Mouse (Mus musculus) hindbrain, embryonic 14.5 days (tissue): ENCODE measurements around the gene Herc6. TPM values are rescaled to one million over a fixed set of nuclear protein-coding genes. Genes with fewer than 3 reads are reported as not detected.

Experiments used
- ATAC-seq: fragments of 200-750 bp; cut with Nextera tagmentation; 2 replicates; pipeline ENCODE4 v1.8.0; 2017; ENCODE audit warnings: moderate number of reproducible peaks, mild to moderate bottlenecking, moderate TSS enrichment, moderate library complexity; ENCODE audit not compliant: low FRiP score
- DNase-seq: peaks from one replicate; pipeline ENCODE4 v3.0.0-alpha.2; 2015; ENCODE audit warnings: low spot score
- H3K27ac ChIP-seq: fragments of 300-500 bp; sonication (generic); 2 replicates; pipeline ENCODE4 v1.5.1; 2014; ENCODE audit warnings: mild to moderate bottlenecking, moderate library complexity
- H3K27me3 ChIP-seq: fragments of 300-500 bp; sonication (generic); 2 replicates; pipeline ENCODE4 v1.6.1; 2014; ENCODE audit warnings: mild to moderate bottlenecking, low read length, mixed read lengths; ENCODE audit not compliant: control insufficient read depth, insufficient read depth
- H3K36me3 ChIP-seq: fragments of 300-500 bp; sonication (generic); replicated peaks from 2 replicates; pipeline ENCODE4 v1.6.1; 2014; ENCODE audit not compliant: control insufficient read depth, insufficient read depth
- H3K4me1 ChIP-seq: fragments of 300-500 bp; sonication (generic); replicated peaks from 2 replicates; pipeline ENCODE4 v1.6.1; 2014; ENCODE audit warnings: antibody characterized with exemption, low read length, mixed read lengths; ENCODE audit not compliant: control insufficient read depth, insufficient read depth
- H3K4me2 ChIP-seq: fragments of 300-500 bp; sonication (generic); replicated peaks from 2 replicates; pipeline ENCODE4 v1.6.1; 2014; ENCODE audit warnings: mild to moderate bottlenecking, moderate library complexity
- H3K4me3 ChIP-seq: fragments of 300-500 bp; sonication (generic); replicated peaks from 2 replicates; pipeline ENCODE4 v1.5.1; 2014; ENCODE audit warnings: mild to moderate bottlenecking, low read length
- H3K9ac ChIP-seq: fragments of 300-500 bp; sonication (generic); 2 replicates; pipeline ENCODE4 v1.6.1; 2014
- H3K9me3 ChIP-seq: fragments of 300-500 bp; sonication (generic); 2 replicates; pipeline ENCODE4 v1.6.1; 2016; ENCODE audit warnings: low read length; ENCODE audit not compliant: control insufficient read depth
- WGBS: fragments of 180-500 bp; shearing (Covaris S2); extraction: QIAGEN DNeasy Blood & Tissue Kit; methylation state at CpG from one replicate; pipeline ENCODE4 v1.1.7; 2014; 5-methylcytosine and 5-hydroxymethylcytosine counted together
- polyA plus RNA-seq: library from polyadenylated mRNA; unstranded; fragments of >200 nt; fragmentation: Nextera tagmentation; extraction: Ambion mirVana; gene quantifications from 2 replicates; pipeline ENCODE4 v1.2.1, GENCODE M21; 2014

Herc6 gene
- polyA plus RNA-seq = 0.64 and 0.78 TPM in 2 replicates

DNA sequence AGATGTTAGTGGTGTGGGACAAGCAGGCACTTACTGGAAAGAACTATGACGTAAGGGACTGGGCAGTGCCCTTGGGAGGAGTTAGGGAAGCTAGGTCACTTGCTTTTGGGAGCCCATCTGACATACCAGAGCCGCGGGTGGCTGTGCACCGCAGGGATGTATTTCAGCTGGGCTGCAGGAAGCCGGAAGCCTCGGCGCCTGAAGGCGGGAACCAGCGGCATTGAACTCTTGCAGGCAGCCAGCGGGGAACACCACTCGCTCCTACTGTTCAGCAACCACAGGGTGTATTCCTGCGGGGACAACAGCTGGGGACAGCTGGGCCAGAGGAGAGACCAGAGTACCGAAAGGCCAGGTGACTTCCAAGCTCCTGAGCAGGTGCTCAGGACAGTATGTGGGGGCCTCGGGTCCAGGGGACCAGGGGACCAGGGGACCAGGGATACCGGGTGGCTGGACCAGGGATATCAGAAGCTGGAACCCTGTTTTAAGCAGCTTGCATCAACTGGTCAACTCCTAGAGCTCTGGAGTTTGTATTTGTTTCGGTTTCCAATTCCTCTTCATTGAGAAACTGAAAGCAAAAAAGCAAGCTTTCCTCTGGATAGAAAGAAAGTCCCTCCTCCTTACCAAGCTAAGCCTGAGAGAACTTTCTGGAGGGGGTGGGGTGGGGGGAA, at the start of gene Herc6:
Herc6 (plus strand) TSS at position 120 of the 668 bp plus-strand sequence.
- H3K9me3 ChIP-seq = no peaks in the 10 kb centered on the region
- 5% methylated on average over 16 of the region's 16 CpGs for WGBS
- peak within 1 kb of the TSS; percentile 64 for H3K4me2 ChIP-seq
- H3K4me3 ChIP-seq = peak within 1 kb of the TSS; percentile 31
- no peaks in the 10 kb centered on the region for H3K27me3 ChIP-seq
- no peaks in the 10 kb centered on the region for H3K36me3 ChIP-seq
- DNase-seq (no peak), ATAC-seq (peak; percentile 65; the same call in 1 of the 2 replicates)
- peak within 1 kb of the TSS; percentile 49 for H3K9ac ChIP-seq
- peaks cover 5% of the 10 kb centered on the region; the same call in 1 of the 2 replicates for H3K4me1 ChIP-seq
- no peak within 1 kb of the TSS for H3K27ac ChIP-seq

DNA sequence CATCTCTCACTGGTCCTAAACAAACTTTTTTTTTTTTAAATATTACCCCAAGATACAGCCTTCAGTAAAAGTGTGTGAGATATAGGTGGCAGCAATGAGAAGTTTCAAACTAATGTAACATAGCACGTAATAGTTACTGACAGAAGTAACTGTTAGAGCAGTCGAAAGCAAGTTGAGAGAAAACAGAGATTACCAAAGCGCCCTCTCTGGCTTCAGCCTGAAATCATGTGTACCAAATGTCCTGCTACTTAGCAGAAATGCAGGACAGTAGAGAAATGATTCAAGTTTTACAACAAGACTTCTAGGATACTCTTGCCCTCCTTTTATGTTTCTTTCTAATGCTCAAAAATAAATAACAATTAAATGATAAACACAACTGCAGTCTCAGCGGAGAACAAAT, 49.8 kb upstream of the Herc6 start:
- no peak overlapping the region for H3K4me3 ChIP-seq
- H3K36me3 ChIP-seq = no peaks in the 10 kb centered on the region
- H3K9me3 ChIP-seq = no peaks in the 10 kb centered on the region
- peaks cover 13% of the 10 kb centered on the region; the same call in 1 of the 2 replicates for H3K4me1 ChIP-seq
- no peak for ATAC-seq
- WGBS = 86% methylated on average over 4 of the region's 4 CpGs
- H3K9ac ChIP-seq = no peak overlapping the region
- no peak overlapping the region for H3K27ac ChIP-seq
- H3K27me3 ChIP-seq = no peaks in the 10 kb centered on the region
- H3K4me2 ChIP-seq = no peak overlapping the region
- no peak for DNase-seq

DNA sequence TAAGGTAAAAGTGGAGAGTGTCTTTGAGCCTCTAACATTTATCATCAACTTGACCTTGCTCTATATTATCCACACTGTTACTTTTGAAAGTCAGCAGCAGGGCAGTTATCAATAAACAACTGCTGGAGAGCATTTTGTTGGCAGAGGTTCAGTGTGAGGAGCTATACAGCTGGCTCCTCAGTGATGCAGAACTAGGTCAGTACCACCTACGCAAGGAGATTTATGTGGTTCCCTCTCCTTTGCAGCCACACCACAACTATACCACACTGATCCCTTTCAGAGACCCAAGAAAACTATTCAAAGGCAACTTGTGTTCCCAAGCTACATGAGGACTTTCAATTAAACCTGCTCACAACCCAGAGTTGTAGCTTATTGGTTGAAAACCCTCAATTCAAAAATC, 49.4 kb upstream of the Herc6 start:
- H3K4me2 ChIP-seq = no peak overlapping the region
- WGBS = 90% methylated on average over 1 of the region's 1 CpGs
- H3K4me1 ChIP-seq = peaks cover 13% of the 10 kb centered on the region; the same call in 1 of the 2 replicates
- H3K4me3 ChIP-seq = no peak overlapping the region
- no peak for ATAC-seq
- no peaks in the 10 kb centered on the region for H3K9me3 ChIP-seq
- no peak overlapping the region for H3K27ac ChIP-seq
- H3K27me3 ChIP-seq = no peaks in the 10 kb centered on the region
- H3K36me3 ChIP-seq = no peaks in the 10 kb centered on the region
- no peak overlapping the region for H3K9ac ChIP-seq
- no peak for DNase-seq

DNA sequence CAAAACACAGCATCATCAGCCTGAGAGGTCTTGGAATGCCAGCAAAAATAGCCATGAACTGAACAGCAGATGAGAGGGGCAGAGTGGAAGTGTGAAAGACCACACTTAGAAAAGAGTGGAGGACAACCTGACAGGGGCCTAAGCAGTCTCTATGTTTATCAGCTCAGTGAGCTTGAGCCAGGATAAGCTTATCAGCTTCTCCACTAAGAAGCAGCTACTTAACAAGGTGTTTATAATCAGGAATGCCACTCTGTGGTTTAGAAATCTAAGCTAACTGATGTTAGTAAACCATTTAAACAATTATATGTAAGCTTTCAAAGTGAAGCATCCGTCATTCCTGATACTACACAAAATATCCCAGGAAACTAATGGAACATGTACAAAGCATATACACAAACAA, 48.8 kb upstream of the Herc6 start:
- Histone ChIP-seq H3K4me1 (peaks cover 13% of the 10 kb centered on the region; the same call in 1 of the 2 replicates), H3K9me3 (no peaks in the 10 kb centered on the region), H3K27me3 (no peaks in the 10 kb centered on the region), H3K27ac (no peak overlapping the region), H3K4me3 (no peak overlapping the region), H3K9ac (no peak overlapping the region), H3K36me3 (no peaks in the 10 kb centered on the region), H3K4me2 (no peak overlapping the region)
- DNase-seq (no peak), ATAC-seq (no peak)
- WGBS = 98% methylated on average over 1 of the region's 1 CpGs

DNA sequence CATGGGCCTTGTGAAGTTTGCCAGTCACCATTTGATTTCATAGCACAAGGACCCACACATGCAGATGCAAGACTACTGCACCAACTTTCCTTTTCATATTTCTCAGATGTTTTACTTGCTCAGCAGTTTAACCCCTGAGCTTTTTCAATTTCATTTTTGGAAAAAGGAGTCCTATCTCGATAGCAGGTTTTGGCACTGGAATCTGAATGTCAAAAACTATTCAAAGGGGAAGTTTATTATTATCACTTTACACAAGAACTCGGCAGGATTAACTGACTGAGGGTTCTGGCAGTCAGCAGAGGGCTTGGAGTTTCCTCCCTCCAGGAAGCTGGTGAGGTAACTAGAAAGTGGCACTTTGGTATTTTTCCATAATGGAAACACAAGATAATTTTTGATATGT, 47.4 kb upstream of the Herc6 start:
- ATAC-seq (no peak), DNase-seq (no peak)
- peak overlapping the region; percentile 81 for H3K4me2 ChIP-seq
- no peaks in the 10 kb centered on the region for H3K36me3 ChIP-seq
- peak overlapping the region; percentile 83 for H3K9ac ChIP-seq
- WGBS = 76% methylated on average over 2 of the region's 2 CpGs
- H3K4me3 ChIP-seq = peak overlapping the region; percentile 71
- H3K27ac ChIP-seq = no peak overlapping the region
- H3K9me3 ChIP-seq = no peaks in the 10 kb centered on the region
- peaks cover 13% of the 10 kb centered on the region; the same call in 1 of the 2 replicates for H3K4me1 ChIP-seq
- H3K27me3 ChIP-seq = no peaks in the 10 kb centered on the region

DNA sequence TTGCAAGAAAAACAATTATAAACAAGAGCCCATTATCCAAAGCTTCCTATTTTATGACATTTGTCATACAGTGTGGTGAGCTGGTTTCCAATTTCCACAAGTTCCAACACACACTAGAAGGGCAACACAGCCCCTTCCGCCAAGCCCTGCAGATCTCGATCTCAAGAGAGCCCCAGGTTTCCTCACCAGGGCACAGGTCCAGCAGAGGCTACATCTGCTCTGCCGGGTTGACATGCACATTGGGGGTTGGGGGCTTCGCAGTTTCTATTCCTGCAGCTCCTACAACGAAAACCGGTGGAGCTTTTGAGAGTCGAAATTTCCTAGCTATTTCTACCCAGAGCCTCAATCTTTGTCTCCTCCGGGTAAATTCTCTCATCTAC, 46.6 kb upstream of the Herc6 start:
- ATAC-seq = no peak

DNA sequence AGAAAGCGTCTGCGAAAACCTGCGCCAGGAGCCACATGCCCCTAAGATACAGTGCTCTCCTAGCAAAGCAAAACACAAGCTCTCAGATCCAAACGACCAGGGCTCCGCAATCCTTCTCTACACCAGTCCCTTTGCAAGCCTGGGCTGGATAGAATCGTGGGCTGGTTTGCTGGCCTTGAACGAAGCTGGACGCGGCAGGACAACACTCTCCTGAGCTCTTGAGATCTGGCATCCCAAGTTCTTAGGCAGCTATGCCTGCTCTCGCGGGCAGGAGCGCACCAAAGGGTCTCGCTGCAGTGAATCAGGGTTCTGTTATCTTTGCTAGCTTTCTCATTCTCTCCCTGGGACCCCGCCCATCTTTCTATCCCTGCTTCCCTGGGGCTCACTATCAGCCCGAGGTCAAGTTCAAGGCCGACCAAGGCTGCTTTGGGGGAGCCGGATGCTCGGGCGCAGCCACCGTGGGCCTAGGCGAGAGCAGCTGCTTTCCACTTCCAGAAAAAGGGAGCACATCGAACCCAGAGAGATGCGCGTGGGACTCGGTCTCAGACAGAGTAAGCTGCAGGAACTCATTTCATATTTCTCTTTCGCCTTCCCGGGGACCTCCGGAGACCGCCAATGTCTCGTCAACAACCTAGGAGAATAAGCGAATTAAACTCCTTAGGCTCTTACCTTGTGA, 46.1 kb upstream of the Herc6 start:
- Histone ChIP-seq H3K9me3 (no peaks in the 10 kb centered on the region), H3K4me2 (peak overlapping the region; percentile 81), H3K27ac (peak overlapping the region; percentile 76), H3K4me3 (peak overlapping the region; percentile 71), H3K36me3 (no peaks in the 10 kb centered on the region), H3K9ac (peak overlapping the region; percentile 83), H3K4me1 (peaks cover 13% of the 10 kb centered on the region; the same call in 1 of the 2 replicates), H3K27me3 (no peaks in the 10 kb centered on the region)
- 0% methylated on average over 31 of the region's 31 CpGs for WGBS
- DNase-seq (no peak), ATAC-seq (peak; percentile 54)

More for the DNA sequence above, 46.6 kb upstream of the Herc6 start:
- H3K4me3 ChIP-seq = peak overlapping the region; percentile 71
- H3K9me3 ChIP-seq = no peaks in the 10 kb centered on the region
- peak overlapping the region; percentile 81 for H3K4me2 ChIP-seq
- no peaks in the 10 kb centered on the region for H3K27me3 ChIP-seq
- peak overlapping the region; percentile 83 for H3K9ac ChIP-seq
- no peak for DNase-seq
- H3K4me1 ChIP-seq = peaks cover 13% of the 10 kb centered on the region; the same call in 1 of the 2 replicates
- H3K27ac ChIP-seq = peak overlapping the region; percentile 76
- 4% methylated on average over 8 of the region's 8 CpGs for WGBS
- no peaks in the 10 kb centered on the region for H3K36me3 ChIP-seq

DNA sequence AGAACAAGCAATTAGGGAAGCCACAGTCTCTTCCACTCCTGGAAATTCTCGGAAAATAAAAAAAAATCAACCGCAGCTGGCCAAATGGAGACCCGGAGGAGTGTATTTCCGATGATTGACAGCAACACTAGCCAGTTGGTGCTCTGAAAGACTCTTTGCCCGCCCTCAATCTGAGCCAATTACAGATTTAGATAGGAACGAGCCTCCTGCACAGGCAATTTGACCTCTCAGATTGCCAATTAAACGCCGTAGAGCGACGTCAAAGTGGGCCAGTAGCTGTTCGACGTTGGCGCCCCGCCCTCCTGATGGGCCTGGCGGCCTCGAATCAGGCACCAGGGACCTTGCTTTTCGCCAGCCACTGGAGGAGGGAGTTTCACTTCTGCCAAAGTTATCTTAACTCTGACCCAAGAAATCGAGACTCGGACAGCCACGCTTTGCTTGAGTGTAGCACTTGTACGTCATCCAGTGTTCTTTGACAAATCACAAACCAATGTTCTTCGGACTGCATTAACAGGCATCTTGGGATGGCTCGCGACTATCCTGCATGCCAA, 45.3 kb upstream of the Herc6 start, which contains the start of gene Ppm1k:
Ppm1k (minus strand) TSS at position 83 of the 551 bp plus-strand sequence.
- Histone ChIP-seq H3K9me3 (no peaks in the 10 kb centered on the region), H3K27ac (peak within 1 kb of the TSS; percentile 76), H3K36me3 (no peaks in the 10 kb centered on the region), H3K9ac (peak within 1 kb of the TSS; percentile 83), H3K4me1 (peaks cover 13% of the 10 kb centered on the region; the same call in 1 of the 2 replicates), H3K4me3 (peak within 1 kb of the TSS; percentile 71), H3K27me3 (no peaks in the 10 kb centered on the region), H3K4me2 (peak within 1 kb of the TSS; percentile 81)
- DNase-seq (peak; percentile 96), ATAC-seq (peak; percentile 99)
- WGBS = under 1% methylated on average over 24 of the region's 24 CpGs
